Mouse (Mus musculus) small intestine, adult 2 months (tissue): ENCODE measurements at regions not wholly inside any gene's neighbourhood (a gene's known extent, or its start where the extent isn't known, plus 50 kb on each side); places are given as distances from the start of the nearest gene placed in this dataset.

Experiments used
- CTCF ChIP-seq: fragments of 200-500 bp; IDR thresholded peaks from 2 replicates; pipeline ENCODE4 v1.5.1; 2012; ENCODE audit warnings: low read depth, mild to moderate bottlenecking, control low read depth, inconsistent platforms, low read length, moderate library complexity, mixed read lengths; ENCODE audit not compliant: insufficient replicate concordance, insufficient read length; ENCODE audit errors: extremely low read depth
- POLR2A ChIP-seq: fragments of 200-500 bp; IDR thresholded peaks from 2 replicates; pipeline ENCODE4 v1.6.1; 2012; ENCODE audit warnings: low read depth, mild to moderate bottlenecking, control low read depth, inconsistent platforms, low read length, moderate library complexity

DNA sequence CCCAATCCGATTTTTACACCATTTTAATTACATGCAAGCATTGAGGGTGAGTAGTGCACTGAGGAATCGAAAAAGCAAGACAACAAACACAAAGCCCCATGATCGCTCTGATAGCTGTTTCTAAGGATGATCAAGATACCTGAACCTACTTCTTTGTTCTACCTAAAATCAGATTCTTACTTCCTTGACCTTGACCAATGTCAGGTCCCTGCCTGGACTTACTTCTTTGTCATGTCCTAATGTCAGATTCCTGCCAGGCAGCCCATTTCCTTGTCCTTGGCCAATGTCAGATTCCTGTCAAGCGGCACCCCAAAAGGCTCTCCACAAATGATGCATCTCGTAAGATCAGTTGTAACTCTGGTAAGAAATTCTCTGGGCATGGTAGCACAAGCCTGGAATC, 58.0 kb upstream of the Abhd2 start:
- TF ChIP-seq CTCF = no peak
- no peak for TF ChIP-seq POLR2A
